Mouse (Mus musculus) macrophage (primary cell): ENCODE results near the gene Lmcd1. TPM values are rescaled to one million over a fixed set of nuclear protein-coding genes. Genes with fewer than 3 reads are reported as not detected.

Experiments
- H3K27ac ChIP-seq: fragments of 350-480 bp; formaldehyde crosslinking; 2 replicates; pipeline ENCODE4 v1.9.0; 2021
- H3K36me3 ChIP-seq: fragments of 350-480 bp; formaldehyde crosslinking; 2 replicates; pipeline ENCODE4 v1.9.0; 2021; ENCODE audit errors: inconsistent target
- H3K4me3 ChIP-seq: fragments of 350-480 bp; formaldehyde crosslinking; 2 replicates; pipeline ENCODE4 v1.9.0; 2021; ENCODE audit errors: inconsistent target
- H3K79me2 ChIP-seq: fragments of 350-480 bp; formaldehyde crosslinking; 2 replicates; pipeline ENCODE4 v1.9.0; 2021; ENCODE audit errors: inconsistent target
- WGBS: methylation state at CpG from one replicate; pipeline ENCODE4 v1.1.7; 2026; ENCODE audit warnings: inconsistent platforms; ENCODE audit not compliant: missing documents; 5-methylcytosine and 5-hydroxymethylcytosine counted together
- polyA plus RNA-seq: library from polyadenylated mRNA; stranded (reverse); fragments of 250-400 nt; gene quantifications from 3 replicates; pipeline ENCODE4 v1.2.4, GENCODE M21; 2018; ENCODE audit warnings: inconsistent platforms

The Lmcd1 gene
- polyA plus RNA-seq, 1 experiment from 2014 or later, result not detected

- Histone ChIP-seq H3K27ac (no peak overlapping the region), H3K4me3 (no peak overlapping the region), H3K79me2 (no peaks in the 10 kb centered on the region), H3K36me3 (no peaks in the 10 kb centered on the region)
- WGBS, result 100% methylated on average over 1 of the region's 1 CpGs
Measured at GRCm38 (mm10) chr6:112359341-112359740, 85.8 kb downstream of the Lmcd1 start.

- no peaks in the 10 kb centered on the region for H3K79me2 ChIP-seq
- WGBS, result 95% methylated on average over 8 of the region's 8 CpGs
- no peak overlapping the region for H3K4me3 ChIP-seq
Measured at GRCm38 (mm10) chr6:112360676-112361075, 87.1 kb downstream of the Lmcd1 start.

GRCm38 (mm10) chr6:112362349-112362958 is 88.9 kb downstream of the Lmcd1 start:
- 30% methylated on average over 6 of the region's 6 CpGs for WGBS
- H3K36me3 ChIP-seq, result no peaks in the 10 kb centered on the region
- H3K4me3 ChIP-seq, result no peak overlapping the region
- H3K27ac ChIP-seq, result no peak overlapping the region
- no peaks in the 10 kb centered on the region for H3K79me2 ChIP-seq

More at GRCm38 (mm10) chr6:112360676-112361075, 87.1 kb downstream of the Lmcd1 start:
- Histone ChIP-seq H3K36me3 (no peaks in the 10 kb centered on the region), H3K27ac (no peak overlapping the region)

- Histone ChIP-seq H3K27ac (no peak overlapping the region), H3K79me2 (no peaks in the 10 kb centered on the region), H3K36me3 (no peaks in the 10 kb centered on the region), H3K4me3 (no peak overlapping the region)
- WGBS, result 50% methylated on average over 2 of the region's 2 CpGs
Measured at GRCm38 (mm10) chr6:112364581-112364980, 91.0 kb downstream of the Lmcd1 start.

GRCm38 (mm10) chr6:112365294-112365693 is 91.7 kb downstream of the Lmcd1 start:
- H3K36me3 ChIP-seq, result no peaks in the 10 kb centered on the region
- no peak overlapping the region for H3K27ac ChIP-seq
- WGBS, result 90% methylated on average over 10 of the region's 10 CpGs
- H3K79me2 ChIP-seq, result no peaks in the 10 kb centered on the region
- no peak overlapping the region for H3K4me3 ChIP-seq

GRCm38 (mm10) chr6:112373886-112374585 is 100.5 kb downstream of the Lmcd1 start:
- no peak overlapping the region for H3K27ac ChIP-seq
- H3K79me2 ChIP-seq, result no peaks in the 10 kb centered on the region
- WGBS, result 32% methylated on average over 7 of the region's 8 CpGs

GRCm38 (mm10) chr6:112375661-112376392 is 102.3 kb downstream of the Lmcd1 start:
- 85% methylated on average over 8 of the region's 13 CpGs for WGBS
- Histone ChIP-seq H3K36me3 (no peaks in the 10 kb centered on the region), H3K27ac (no peak overlapping the region), H3K79me2 (no peaks in the 10 kb centered on the region), H3K4me3 (no peak overlapping the region)

More at GRCm38 (mm10) chr6:112373886-112374585, 100.5 kb downstream of the Lmcd1 start:
- Histone ChIP-seq H3K36me3 (no peaks in the 10 kb centered on the region), H3K4me3 (no peak overlapping the region)

- Histone ChIP-seq H3K27ac (no peak overlapping the region), H3K36me3 (no peaks in the 10 kb centered on the region), H3K79me2 (no peaks in the 10 kb centered on the region), H3K4me3 (no peak overlapping the region)
- WGBS, result 89% methylated on average over 9 of the region's 9 CpGs
Measured at GRCm38 (mm10) chr6:112379054-112379453, 105.5 kb downstream of the Lmcd1 start.

Other genes with a start within 250 kb of the Lmcd1 start
- gene Ssu2, start 114.3 kb downstream of the Lmcd1 start, polyA plus RNA-seq, result not detected in 3 replicates
- not detected in 3 replicates for gene Cav3, start 185.7 kb downstream of the Lmcd1 start, polyA plus RNA-seq
- gene Oxtr, start 216.2 kb downstream of the Lmcd1 start, polyA plus RNA-seq, result not detected in 3 replicates